Mouse (Mus musculus): ENCODE data around the gene Eif2d.

- TF ChIP-seq CTCF (IDR thresholded peaks at IDR 0.05) (no peak), POLR2A (IDR thresholded peaks at IDR 0.05; ENCODE audit: insufficient read depth, low read depth, low read length) (no peak), EP300 (IDR thresholded peaks at IDR 0.05; ENCODE audit: insufficient read depth, low read depth, low read length) (no peak)
Measured at GRCm38 (mm10) chr1:131107575-131108308, 45.2 kb upstream of the Eif2d start.

Measured in heart, adult 2 months (tissue).